Mouse (Mus musculus) urinary bladder, postnatal 25 days (tissue): ENCODE data around the gene Dip2a.

ENCODE experiments used
- DNase-seq: peaks from one replicate; pipeline ENCODE4 v3.0.0; 2022; ENCODE audit warnings: low spot score

The Dip2a gene

GRCm38 (mm10) chr10:76344711-76345539, at the start of gene Dip2a:
Gene Dip2a, minus strand, starts transcription at chr10:76345291.
- peak; percentile 97 for DNase-seq

- DNase-seq = no peak
Measured at GRCm38 (mm10) chr10:76392596-76392995, 47.5 kb upstream of the Dip2a start.

- no peak for DNase-seq
Measured at GRCm38 (mm10) chr10:76391786-76392185, 46.7 kb upstream of the Dip2a start.

- no peak for DNase-seq
Measured at GRCm38 (mm10) chr10:76391166-76391565, 46.1 kb upstream of the Dip2a start.

- no peak for DNase-seq
Measured at GRCm38 (mm10) chr10:76374981-76375380, 29.9 kb upstream of the Dip2a start.

- no peak for DNase-seq
Measured at GRCm38 (mm10) chr10:76371736-76372135, 26.6 kb upstream of the Dip2a start.

- no peak for DNase-seq
Measured at GRCm38 (mm10) chr10:76368766-76369165, 23.7 kb upstream of the Dip2a start.

- DNase-seq = no peak
Measured at GRCm38 (mm10) chr10:76363233-76363632, 18.1 kb upstream of the Dip2a start.

GRCm38 (mm10) chr10:76358468-76358867, 13.4 kb upstream of the Dip2a start:
- no peak for DNase-seq

GRCm38 (mm10) chr10:76357286-76357875, 12.3 kb upstream of the Dip2a start:
- no peak for DNase-seq

GRCm38 (mm10) chr10:76354974-76355373, 9.9 kb upstream of the Dip2a start:
- no peak for DNase-seq

- DNase-seq = no peak
Measured at GRCm38 (mm10) chr10:76353986-76354385, 8.9 kb upstream of the Dip2a start.

- DNase-seq = no peak
Measured at GRCm38 (mm10) chr10:76351953-76352352, 6.9 kb upstream of the Dip2a start.

- DNase-seq = peak; percentile 33
Measured at GRCm38 (mm10) chr10:76346589-76346988, 1.5 kb upstream of the Dip2a start.

- DNase-seq = no peak
Measured at GRCm38 (mm10) chr10:76346043-76346491, 976 bp upstream of the Dip2a start.

GRCm38 (mm10) chr10:76345540-76345902, 430 bp upstream of the Dip2a start:
- no peak for DNase-seq

- no peak for DNase-seq
Measured at GRCm38 (mm10) chr10:76334350-76334749, 10.7 kb downstream of the Dip2a start.

GRCm38 (mm10) chr10:76332040-76332439, 13.1 kb downstream of the Dip2a start:
- DNase-seq = no peak

GRCm38 (mm10) chr10:76329093-76329492, 16.0 kb downstream of the Dip2a start:
- DNase-seq = no peak

GRCm38 (mm10) chr10:76328574-76328973, 16.5 kb downstream of the Dip2a start:
- DNase-seq = no peak

GRCm38 (mm10) chr10:76326304-76327006, 18.6 kb downstream of the Dip2a start:
- no peak for DNase-seq

- DNase-seq = no peak
Measured at GRCm38 (mm10) chr10:76317623-76318022, 27.5 kb downstream of the Dip2a start.

GRCm38 (mm10) chr10:76316194-76316593, 28.9 kb downstream of the Dip2a start:
- no peak for DNase-seq
